Mouse (Mus musculus) ES-E14 (cell line): ENCODE measurements around the gene Eif5a. TPM values are rescaled to one million over a fixed set of nuclear protein-coding genes. Genes with fewer than 3 reads are reported as not detected.

ENCODE experiments used
- DNase-seq: peaks from one replicate; pipeline ENCODE4 v3.0.0-alpha.2; 2013; ENCODE audit warnings: low read depth, low spot score
- H3K27ac ChIP-seq: 2 replicates; pipeline ENCODE4 v1.5.1; 2012; ENCODE audit warnings: low read depth, mild to moderate bottlenecking, low read length, moderate library complexity, mixed read lengths; ENCODE audit not compliant: poor library complexity, insufficient read depth, severe bottlenecking
- H3K36me3 ChIP-seq: 2 replicates; pipeline ENCODE4 v1.6.1; 2012; ENCODE audit warnings: mild to moderate bottlenecking, low read length, moderate library complexity, mixed read lengths; ENCODE audit not compliant: control insufficient read depth, poor library complexity, insufficient read depth, severe bottlenecking
- H3K4me1 ChIP-seq, 2 experiments: fragments of 150-350 bp in 1 of 2; sonication (generic) in 1 of 2; 2 replicates each; pipeline ENCODE4 v1.6.1; 2012; ENCODE audit warnings: low read length in 2 of 2, mild to moderate bottlenecking in 1 of 2, mixed read lengths in 1 of 2; ENCODE audit not compliant: control insufficient read depth in 2 of 2, insufficient read depth in 2 of 2, poor library complexity in 1 of 2
- H3K4me3 ChIP-seq, 2 experiments: fragments of 150-350 bp in 1 of 2; sonication (generic) in 1 of 2; 2 replicates each; pipeline ENCODE4 v1.5.1; 2012; ENCODE audit warnings: low read length in 2 of 2, low read depth in 1 of 2, mild to moderate bottlenecking in 1 of 2, mixed read lengths in 1 of 2; ENCODE audit not compliant: insufficient read depth in 1 of 2, poor library complexity in 1 of 2, severe bottlenecking in 1 of 2
- H3K9ac ChIP-seq: 2 replicates; pipeline ENCODE4 v1.6.1; 2012; ENCODE audit warnings: low read depth, mild to moderate bottlenecking, low read length, mixed read lengths; ENCODE audit not compliant: poor library complexity, insufficient read depth, severe bottlenecking
- H3K9me3 ChIP-seq: fragments of 150-350 bp; sonication (generic); 2 replicates; pipeline ENCODE4 v1.6.1; 2012; ENCODE audit warnings: low read depth, mild to moderate bottlenecking, low read length; ENCODE audit not compliant: control insufficient read depth, insufficient read depth
- CHD2 ChIP-seq: IDR thresholded peaks from 2 replicates; pipeline ENCODE4 v1.6.1; 2014; ENCODE audit warnings: mild to moderate bottlenecking, low read depth, low read length, inconsistent platforms
- HCFC1 ChIP-seq: IDR thresholded peaks from 2 replicates; pipeline ENCODE4 v1.6.1; 2012; ENCODE audit warnings: low read length, inconsistent platforms, borderline replicate concordance; ENCODE audit not compliant: insufficient read depth
- MAFK ChIP-seq: IDR thresholded peaks from 2 replicates; pipeline ENCODE4 v1.6.1; 2014; ENCODE audit warnings: mild to moderate bottlenecking, low read depth, low read length, inconsistent platforms; ENCODE audit not compliant: insufficient read depth
- ZC3H11A ChIP-seq: IDR thresholded peaks from 2 replicates; pipeline ENCODE4 v1.6.1; 2012; ENCODE audit warnings: low read depth, mild to moderate bottlenecking, inconsistent platforms, low read length, borderline replicate concordance
- ZNF384 ChIP-seq: IDR thresholded peaks from 2 replicates; pipeline ENCODE4 v1.6.1; 2012; ENCODE audit warnings: low read depth, low read length, inconsistent platforms
- in situ Hi-C, 2 experiments: fragments of 600-800 bp; cut with MboI; formaldehyde crosslinking; loops; one replicate each; pipeline ENCODE4 v1.15.1; 2025; ENCODE audit warnings: low sequenced_read_pairs in 2 of 2, inconsistent platforms in 1 of 2; ENCODE audit not compliant: unreplicated experiment in 2 of 2
- total RNA-seq: library from RNA; depleted of rRNA; stranded (reverse); fragments of 300-350 nt; gene quantifications from 2 replicates; pipeline ENCODE4 v1.2.3, GENCODE M21; 2012

The Eif5a gene
- total RNA-seq, 1 experiment, result 926 TPM

DNA sequence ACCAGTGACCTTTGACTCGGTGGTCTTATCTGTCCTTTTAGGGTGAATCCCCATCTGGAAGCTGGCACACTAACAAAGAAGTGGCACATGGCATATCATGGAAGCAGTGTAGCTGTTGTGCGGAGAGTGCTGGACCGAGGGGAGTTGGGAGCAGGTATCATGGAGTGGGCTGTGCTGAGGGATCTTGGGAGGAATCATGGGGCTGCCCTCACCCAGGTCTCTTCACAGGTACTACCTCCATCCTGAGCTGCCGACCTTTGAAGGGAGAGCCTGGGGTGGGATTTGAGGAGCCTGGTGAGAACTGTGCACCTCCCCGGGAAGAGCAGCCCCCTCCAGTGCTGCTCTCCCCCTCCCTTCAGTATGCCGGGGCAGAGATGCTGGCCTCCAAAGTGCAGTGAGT is 10.1 kb downstream of the Eif5a start:
- DNase-seq, result no peak
- in situ Hi-C loops, result no loop called here
- no peak overlapping the region for H3K9ac ChIP-seq
- no peaks in the 10 kb centered on the region for H3K9me3 ChIP-seq
- TF ChIP-seq ZNF384 (no peak), CHD2 (no peak), HCFC1 (no peak), MAFK (no peak), ZC3H11A (no peak)
- no peak overlapping the region for H3K4me3 ChIP-seq
- H3K36me3 ChIP-seq, result peaks cover 59% of the 10 kb centered on the region
- no peak overlapping the region for H3K27ac ChIP-seq
- H3K4me1 ChIP-seq, result peaks cover 0 to 7% of the 10 kb centered on the region in 2 experiments; a peak in 1 of 4 replicates

DNA sequence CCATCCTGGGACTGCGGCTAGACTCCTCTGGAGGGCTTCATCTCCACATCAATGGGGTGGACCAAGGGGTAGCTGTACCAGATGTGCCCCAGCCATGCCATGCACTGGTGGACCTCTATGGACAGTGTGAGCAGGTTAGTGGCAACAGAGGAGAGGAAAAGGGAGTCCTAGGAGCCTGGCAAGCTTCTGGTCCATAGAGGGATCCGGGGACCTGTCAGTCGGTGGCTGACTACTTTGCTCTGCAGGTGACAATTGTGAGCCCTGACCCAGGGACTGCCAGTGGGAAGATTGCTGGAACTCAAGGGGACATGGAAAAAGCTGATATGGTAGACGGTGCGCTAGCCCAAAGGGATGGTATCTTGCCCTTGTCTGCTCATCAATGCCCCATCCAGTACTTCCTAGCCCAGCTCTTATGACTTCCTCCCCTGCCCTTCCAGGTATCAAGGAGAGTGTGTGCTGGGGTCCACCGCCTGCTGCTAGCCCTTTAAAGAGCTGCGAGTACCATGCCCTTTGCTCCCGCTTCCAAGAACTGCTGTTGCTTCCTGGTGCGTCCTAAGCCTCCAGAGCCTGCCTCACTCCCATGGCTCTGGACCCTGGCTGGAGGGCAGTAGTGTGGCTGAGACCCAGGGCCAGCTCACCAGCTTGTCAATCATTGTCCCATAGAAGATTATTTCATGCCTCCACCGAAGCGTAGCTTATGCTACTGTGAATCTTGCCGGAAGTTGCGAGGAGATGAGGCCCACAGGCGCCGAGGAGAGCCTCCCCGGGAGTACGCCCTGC is 10.8 kb downstream of the Eif5a start:
- Histone ChIP-seq H3K9me3 (no peaks in the 10 kb centered on the region), H3K4me3 (no peak overlapping the region), H3K4me1 (peaks cover 0 to 7% of the 10 kb centered on the region in 2 experiments; a peak in 1 of 4 replicates), H3K9ac (no peak overlapping the region), H3K27ac (no peak overlapping the region), H3K36me3 (peaks cover 59% of the 10 kb centered on the region)
- no peak for DNase-seq
- in situ Hi-C loops, result no loop called here
- TF ChIP-seq ZC3H11A, result no peak
- no peak for TF ChIP-seq MAFK
- no peak for TF ChIP-seq HCFC1
- TF ChIP-seq ZNF384, result no peak
- TF ChIP-seq CHD2, result no peak

- in situ Hi-C loops, result no loop called here
- no peak overlapping the region for H3K4me3 ChIP-seq
These were observed 11.6 kb downstream of the Eif5a start for GRCm38 (mm10) chr11:69910177-69910576.

GRCm38 (mm10) chr11:69909174-69909573 is 12.6 kb downstream of the Eif5a start:
- TF ChIP-seq ZNF384, result no peak
- TF ChIP-seq HCFC1, result no peak
- TF ChIP-seq CHD2, result no peak
- no peak for TF ChIP-seq ZC3H11A
- no peak for TF ChIP-seq MAFK
- H3K4me3 ChIP-seq, result no peak overlapping the region
- no peak overlapping the region for H3K27ac ChIP-seq
- no peak overlapping the region for H3K9ac ChIP-seq
- DNase-seq, result no peak
- H3K36me3 ChIP-seq, result peaks cover 65% of the 10 kb centered on the region
- in situ Hi-C loops, result no loop called here
- no peaks in the 10 kb centered on the region for H3K9me3 ChIP-seq
- peaks cover 0 to 3% of the 10 kb centered on the region in 2 experiments; a peak in 1 of 4 replicates for H3K4me1 ChIP-seq

More at GRCm38 (mm10) chr11:69910177-69910576, 11.6 kb downstream of the Eif5a start:
- no peaks in the 10 kb centered on the region for H3K9me3 ChIP-seq
- H3K4me1 ChIP-seq, result peaks cover 0 to 3% of the 10 kb centered on the region in 2 experiments; a peak in 1 of 4 replicates
- H3K36me3 ChIP-seq, result peaks cover 62% of the 10 kb centered on the region
- TF ChIP-seq MAFK (no peak), ZNF384 (no peak), ZC3H11A (no peak), CHD2 (no peak), HCFC1 (no peak)
- no peak for DNase-seq
- H3K9ac ChIP-seq, result no peak overlapping the region
- H3K27ac ChIP-seq, result no peak overlapping the region
